Comparison of ENCODE assay signal across 8 mouse cellular contexts in genomic region chr15:83563327-83563856, GRCm38 (mm10). TPM values are rescaled to one million over a fixed set of nuclear protein-coding genes. Genes with fewer than 3 reads are reported as not detected.
DNase-seq lines count a peak whose midpoint lies in the region; ATAC-seq and TF ChIP-seq lines count a peak whose summit lies in the region.

TSS of gene Tspo (plus strand) at chr15:83563592.
TSS of gene Mcat (minus strand) at chr15:83563787.

- H3K27me3 ChIP-seq in embryonic facial prominence, embryonic 15.5 days, result no peaks in the 10 kb centered on the region
- H3K27me3 ChIP-seq in heart, embryonic 14.5 days (ENCODE audit: control insufficient read depth, insufficient read depth, low read length), result no peaks in the 10 kb centered on the region
- no peaks in the 10 kb centered on the region for H3K27me3 ChIP-seq in kidney, postnatal 0 days (ENCODE audit: insufficient read depth, low read length)
- H3K27me3 ChIP-seq in spleen, adult 2 months (ENCODE audit: control insufficient read depth, insufficient read depth, low read length), result no peaks in the 10 kb centered on the region

- H3K9me3 ChIP-seq in embryonic facial prominence, embryonic 15.5 days (replicated peaks), result no peaks in the 10 kb centered on the region
- H3K9me3 ChIP-seq in heart, embryonic 14.5 days (ENCODE audit: control insufficient read depth, low read length), result no peaks in the 10 kb centered on the region
- H3K9me3 ChIP-seq in kidney, postnatal 0 days (replicated peaks; ENCODE audit: low read length), result no peaks in the 10 kb centered on the region

- under 1% methylated on average over 28 of the region's 28 CpGs for WGBS in embryonic facial prominence, embryonic 15.5 days
- under 1% methylated on average over 28 of the region's 28 CpGs for WGBS in heart, embryonic 14.5 days
- WGBS in kidney, postnatal 0 days, result under 1% methylated on average over 28 of the region's 28 CpGs
- WGBS in spleen, adult 2 months, result under 1% methylated on average over 28 of the region's 28 CpGs

- peak within 1 kb of the TSS; percentile 95 for H3K4me2 ChIP-seq in embryonic facial prominence, embryonic 15.5 days (replicated peaks)
- peak within 1 kb of the TSS; percentile 89 for H3K4me2 ChIP-seq in heart, embryonic 14.5 days (ENCODE audit: low read length)
- H3K4me2 ChIP-seq in kidney, postnatal 0 days (ENCODE audit: low read length), result peak within 1 kb of the TSS; percentile 98

- intact Hi-C loops in left cerebral cortex, adult 2 months (cut with DNase I), result no loop called here
- intact Hi-C loops in left cerebral cortex, postnatal 36 days (cut with DNase I), result no loop called here

- peak within 1 kb of the TSS; percentile 42; the same call in 1 of the 2 replicates for H3K27ac ChIP-seq in left cerebral cortex, adult 2 months
- peak within 1 kb of the TSS; percentile 71 for H3K27ac ChIP-seq in embryonic facial prominence, embryonic 15.5 days (replicated peaks)
- H3K27ac ChIP-seq in heart, embryonic 14.5 days (replicated peaks in 1 of 2; ENCODE audit: control insufficient read depth in 1 of 2, insufficient read depth in 1 of 2, low read depth in 2 of 2, low read length in 2 of 2), result peak within 1 kb of the TSS; percentile 38 to 54
- H3K27ac ChIP-seq in kidney, postnatal 0 days, result peak within 1 kb of the TSS; percentile 69
- H3K27ac ChIP-seq in spleen, adult 2 months (ENCODE audit: insufficient read depth, low read length), result peak within 1 kb of the TSS; percentile 91

- H3K36me3 ChIP-seq in embryonic facial prominence, embryonic 15.5 days, result no peaks in the 10 kb centered on the region
- H3K36me3 ChIP-seq in heart, embryonic 14.5 days (ENCODE audit: control insufficient read depth, insufficient read depth, low read length), result no peaks in the 10 kb centered on the region
- no peaks in the 10 kb centered on the region for H3K36me3 ChIP-seq in kidney, postnatal 0 days (ENCODE audit: insufficient read depth, low read length)
- no peaks in the 10 kb centered on the region for H3K36me3 ChIP-seq in spleen, adult 2 months (ENCODE audit: control insufficient read depth, insufficient read depth, low read length)

- DNase-seq in left cerebral cortex, adult 2 months (ENCODE audit: extremely low spot score in 1 of 2, low spot score in 2 of 2), result no peak
- no peak for DNase-seq in left cerebral cortex, postnatal 36 days (ENCODE audit: low spot score in 2 of 2)
- DNase-seq in kidney, postnatal 0 days (ENCODE audit: low spot score), result peak; percentile 22
- DNase-seq in lung, postnatal 4 days, result peak; percentile 81
- DNase-seq in spleen, adult 2 months (ENCODE audit: low read depth in 1 of 2, low spot score in 2 of 2), result peak in 1 of 2 experiments; percentile 74
- no peak for DNase-seq in right cerebral cortex, postnatal 25 days

- H3K9ac ChIP-seq in embryonic facial prominence, embryonic 15.5 days, result peak within 1 kb of the TSS; percentile 46
- H3K9ac ChIP-seq in heart, embryonic 14.5 days (ENCODE audit: low read length), result peak within 1 kb of the TSS; percentile 80
- H3K9ac ChIP-seq in kidney, postnatal 0 days (ENCODE audit: low read depth, low read length), result peak within 1 kb of the TSS; percentile 67

- TF ChIP-seq POLR2A in spleen, adult 2 months (IDR thresholded peaks at IDR 0.05; ENCODE audit: low read depth, low read length), result no peak

- no peak for TF ChIP-seq CTCF in left cerebral cortex, adult 2 months (IDR thresholded peaks at IDR 0.05)
- TF ChIP-seq CTCF in kidney, postnatal 0 days (IDR thresholded peaks at IDR 0.05; ENCODE audit: low read depth), result no peak
- TF ChIP-seq CTCF in spleen, adult 2 months (IDR thresholded peaks at IDR 0.05; ENCODE audit: extremely low read depth, insufficient read depth, insufficient read length, insufficient replicate concordance), result no peak

- ATAC-seq in embryonic facial prominence, embryonic 15.5 days (ENCODE audit: insufficient number of reproducible peaks, low FRiP score, low TSS enrichment, low read depth), result peak; percentile 52; the same call in 1 of the 2 replicates
- ATAC-seq in heart, embryonic 14.5 days (ENCODE audit: insufficient number of reproducible peaks, insufficient read depth, low FRiP score, low read depth), result peak; percentile 63; the same call in 1 of the 2 replicates
- ATAC-seq in kidney, postnatal 0 days (replicated peaks; ENCODE audit: low FRiP score, low read depth), result peak; percentile 52

- H3K4me3 ChIP-seq in left cerebral cortex, adult 2 months, result peak within 1 kb of the TSS; percentile 23
- peak within 1 kb of the TSS; percentile 47 for H3K4me3 ChIP-seq in embryonic facial prominence, embryonic 15.5 days (replicated peaks)
- peak within 1 kb of the TSS; percentile 51 to 54 for H3K4me3 ChIP-seq in heart, embryonic 14.5 days (ENCODE audit: control insufficient read depth in 1 of 2, insufficient read depth in 1 of 2, low read depth in 1 of 2, low read length in 2 of 2)
- H3K4me3 ChIP-seq in kidney, postnatal 0 days (replicated peaks; ENCODE audit: low read depth, low read length), result peak within 1 kb of the TSS; percentile 43
- peak within 1 kb of the TSS; percentile 81 for H3K4me3 ChIP-seq in spleen, adult 2 months (ENCODE audit: extremely low read depth, insufficient read depth, insufficient read length)

- peaks cover 22% of the 10 kb centered on the region for H3K4me1 ChIP-seq in embryonic facial prominence, embryonic 15.5 days
- H3K4me1 ChIP-seq in heart, embryonic 14.5 days (ENCODE audit: control insufficient read depth in 2 of 2, insufficient read depth in 2 of 2, low read length in 2 of 2), result peaks cover 5 to 14% of the 10 kb centered on the region in 2 experiments
- H3K4me1 ChIP-seq in kidney, postnatal 0 days (replicated peaks; ENCODE audit: insufficient read depth, low read length), result no peaks in the 10 kb centered on the region
- peaks cover 7% of the 10 kb centered on the region; the same call in 1 of the 2 replicates for H3K4me1 ChIP-seq in spleen, adult 2 months (ENCODE audit: control insufficient read depth, insufficient read depth, insufficient read length)

RNA-seq across cellular contexts. Expression of gene Tspo, which starts in this region (rescaled TPM):
- total RNA-seq in left cerebral cortex, adult 2 months (2021), result 1 to 10 TPM; 5.6 to 7.9 TPM
- 1 to 10 TPM; 4.5 to 5.7 TPM for total RNA-seq in left cerebral cortex, postnatal 36 days (2021)
- 66.7 and 71.7 TPM in 2 replicates for polyA plus RNA-seq in embryonic facial prominence, embryonic 15.5 days (2015; fragmentation: Nextera tagmentation; extraction: Ambion mirVana)
- 191 TPM in 2 replicates for polyA plus RNA-seq in heart, embryonic 14.5 days (2014; fragmentation: Nextera tagmentation; extraction: Ambion mirVana)
- polyA plus RNA-seq in kidney, postnatal 0 days (2015; fragmentation: Nextera tagmentation; extraction: Ambion mirVana), result 159 and 169 TPM in 2 replicates
- 257 and 293 TPM in 2 replicates for polyA plus RNA-seq in spleen, adult 2 months (2012; rRNA removed)

RNA-seq across cellular contexts. Expression of gene Mcat, which starts in this region (rescaled TPM):
- total RNA-seq in left cerebral cortex, adult 2 months (2021), result 10 to 100 TPM; 19.0 to 26.9 TPM
- 10 to 100 TPM; 27.5 to 33.5 TPM for total RNA-seq in left cerebral cortex, postnatal 36 days (2021)
- 34.9 and 38.1 TPM in 2 replicates for polyA plus RNA-seq in embryonic facial prominence, embryonic 15.5 days (2015; fragmentation: Nextera tagmentation; extraction: Ambion mirVana)
- polyA plus RNA-seq in heart, embryonic 14.5 days (2014; fragmentation: Nextera tagmentation; extraction: Ambion mirVana), result 33.0 and 33.4 TPM in 2 replicates
- polyA plus RNA-seq in kidney, postnatal 0 days (2015; fragmentation: Nextera tagmentation; extraction: Ambion mirVana), result 37.6 and 41.2 TPM in 2 replicates
- 19.1 and 20.9 TPM in 2 replicates for polyA plus RNA-seq in spleen, adult 2 months (2012; rRNA removed)

Comparison
In these comparisons a context has a peak if more than half of its experiments do, and no peak if none do; other contexts are left out.
1. DNase-seq: peak in kidney, postnatal 0 days (single experiment) and lung, postnatal 4 days (2 of 2); none in left cerebral cortex, adult 2 months (0 of 2), left cerebral cortex, postnatal 36 days (0 of 2) and right cerebral cortex, postnatal 25 days (single experiment).
2. H3K4me3 ChIP-seq: peak in every context shown above with its lines; median percentile 81 in spleen, adult 2 months; 52 in heart, embryonic 14.5 days; 47 in embryonic facial prominence, embryonic 15.5 days; 43 in kidney, postnatal 0 days; 23 in left cerebral cortex, adult 2 months.
3. Peak in every context shown above with its lines, with median percentiles within 50 percentile points of each other: H3K27ac ChIP-seq, ATAC-seq, H3K4me2 ChIP-seq and H3K9ac ChIP-seq.